Mouse (Mus musculus) stomach, embryonic 15.5 days (tissue): ENCODE data around the gene Rps3. TPM values are rescaled to one million over a fixed set of nuclear protein-coding genes. Genes with fewer than 3 reads are reported as not detected.
A peak's percentile ranks its signal among the peaks of the same experiment; 100 is the strongest.
"Not testable (repeated sequence)": the region's sequence is repeated elsewhere in the genome, so short reads cannot be mapped to it uniquely, and the experiment has no call there.

Source experiments
- ATAC-seq: fragments of 200-750 bp; cut with Nextera tagmentation; 2 replicates; pipeline ENCODE4 v1.8.0; 2017; ENCODE audit warnings: low read depth, moderate number of reproducible peaks, moderate TSS enrichment; ENCODE audit not compliant: insufficient read depth, low FRiP score
- H3K27ac ChIP-seq: fragments of 300-500 bp; sonication (generic); 2 replicates; pipeline ENCODE4 v1.5.1; 2015; ENCODE audit warnings: mild to moderate bottlenecking, inconsistent platforms
- H3K27me3 ChIP-seq: fragments of 300-500 bp; sonication (generic); replicated peaks from 2 replicates; pipeline ENCODE4 v1.6.1; 2015; ENCODE audit warnings: inconsistent platforms
- H3K36me3 ChIP-seq: fragments of 300-500 bp; sonication (generic); 2 replicates; pipeline ENCODE4 v1.6.1; 2015; ENCODE audit warnings: inconsistent platforms
- H3K4me1 ChIP-seq: fragments of 300-500 bp; sonication (generic); 2 replicates; pipeline ENCODE4 v1.6.1; 2015; ENCODE audit warnings: inconsistent platforms
- H3K4me2 ChIP-seq: fragments of 300-500 bp; sonication (generic); 2 replicates; pipeline ENCODE4 v1.6.1; 2015; ENCODE audit warnings: mild to moderate bottlenecking, inconsistent platforms
- H3K4me3 ChIP-seq: fragments of 300-500 bp; sonication (generic); replicated peaks from 2 replicates; pipeline ENCODE4 v1.5.1; 2015; ENCODE audit warnings: inconsistent platforms
- H3K9ac ChIP-seq: fragments of 300-500 bp; sonication (generic); 2 replicates; pipeline ENCODE4 v1.6.1; 2015; ENCODE audit warnings: inconsistent platforms
- H3K9me3 ChIP-seq: fragments of 300-500 bp; sonication (generic); 2 replicates; pipeline ENCODE4 v1.6.1; 2016; ENCODE audit warnings: inconsistent platforms
- WGBS: fragments of 180-500 bp; shearing (Covaris S2); methylation state at CpG from one replicate; pipeline ENCODE4 v1.1.7; 2015; 5-methylcytosine and 5-hydroxymethylcytosine counted together
- polyA plus RNA-seq: library from polyadenylated mRNA; unstranded; fragments of >200 nt; fragmentation: Nextera tagmentation; extraction: Ambion mirVana; gene quantifications from 2 replicates; pipeline ENCODE4 v1.2.1, GENCODE M21; 2015

Rps3 gene
- polyA plus RNA-seq, 1 experiment from 2014 or later, result 765 TPM

- not testable (repeated sequence) for H3K9me3 ChIP-seq, H3K36me3 ChIP-seq, H3K4me1 ChIP-seq, H3K27me3 ChIP-seq, ATAC-seq, H3K9ac ChIP-seq, H3K4me2 ChIP-seq, H3K27ac ChIP-seq, H3K4me3 ChIP-seq
- 15% methylated on average over 2 of the region's 2 CpGs for whole genome bisulfite sequencing
Observed at GRCm38 (mm10) chr7:99508187-99508586, 24.6 kb upstream of the Rps3 start.

GRCm38 (mm10) chr7:99504556-99504955 is 21.0 kb upstream of the Rps3 start:
- H3K36me3 ChIP-seq, result no peaks in the 10 kb centered on the region
- H3K4me2 ChIP-seq, result no peak overlapping the region
- H3K9ac ChIP-seq, result no peak overlapping the region
- H3K27me3 ChIP-seq, result no peaks in the 10 kb centered on the region
- no peaks in the 10 kb centered on the region for H3K4me1 ChIP-seq
- no peak overlapping the region for H3K4me3 ChIP-seq
- no peak for ATAC-seq
- no peaks in the 10 kb centered on the region for H3K9me3 ChIP-seq
- H3K27ac ChIP-seq, result no peak overlapping the region

- no peaks in the 10 kb centered on the region for H3K36me3 ChIP-seq
- H3K4me2 ChIP-seq, result no peak overlapping the region
- H3K27ac ChIP-seq, result no peak overlapping the region
- H3K9me3 ChIP-seq, result no peaks in the 10 kb centered on the region
- H3K9ac ChIP-seq, result no peak overlapping the region
- ATAC-seq, result peak; percentile 63; the same call in 1 of the 2 replicates
- H3K4me3 ChIP-seq, result no peak overlapping the region
- H3K4me1 ChIP-seq, result no peaks in the 10 kb centered on the region
- WGBS, result 36% methylated on average over 1 of the region's 1 CpGs
- H3K27me3 ChIP-seq, result no peaks in the 10 kb centered on the region
Observed at GRCm38 (mm10) chr7:99501148-99501547, 17.6 kb upstream of the Rps3 start.

DNA sequence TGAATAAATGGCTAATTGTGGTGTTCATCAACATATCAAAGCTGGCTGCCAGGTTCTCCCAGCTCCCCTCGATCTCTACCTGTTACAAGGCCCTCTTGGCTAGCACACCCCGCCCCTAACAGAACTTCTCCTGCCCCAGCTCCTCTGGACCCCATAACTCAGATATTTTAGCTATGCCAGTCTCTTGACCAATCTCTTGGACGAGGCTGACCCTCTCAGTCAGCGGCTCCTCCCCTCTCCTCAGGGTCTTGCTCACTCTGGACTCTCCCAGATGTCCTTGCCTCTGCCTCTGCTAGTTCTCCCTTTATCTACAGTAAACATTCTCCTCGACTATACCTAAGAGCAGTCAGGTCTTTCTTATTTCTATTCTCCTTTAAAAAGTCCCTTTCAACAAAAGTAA is 17.1 kb upstream of the Rps3 start:
- H3K4me3 ChIP-seq, result no peak overlapping the region
- H3K27ac ChIP-seq, result no peak overlapping the region
- ATAC-seq, result peak; percentile 89; the same call in 1 of the 2 replicates
- H3K36me3 ChIP-seq, result no peaks in the 10 kb centered on the region
- 28% methylated on average over 5 of the region's 5 CpGs for WGBS
- no peaks in the 10 kb centered on the region for H3K9me3 ChIP-seq
- H3K27me3 ChIP-seq, result no peaks in the 10 kb centered on the region
- H3K4me1 ChIP-seq, result no peaks in the 10 kb centered on the region
- no peak overlapping the region for H3K4me2 ChIP-seq
- H3K9ac ChIP-seq, result no peak overlapping the region

DNA sequence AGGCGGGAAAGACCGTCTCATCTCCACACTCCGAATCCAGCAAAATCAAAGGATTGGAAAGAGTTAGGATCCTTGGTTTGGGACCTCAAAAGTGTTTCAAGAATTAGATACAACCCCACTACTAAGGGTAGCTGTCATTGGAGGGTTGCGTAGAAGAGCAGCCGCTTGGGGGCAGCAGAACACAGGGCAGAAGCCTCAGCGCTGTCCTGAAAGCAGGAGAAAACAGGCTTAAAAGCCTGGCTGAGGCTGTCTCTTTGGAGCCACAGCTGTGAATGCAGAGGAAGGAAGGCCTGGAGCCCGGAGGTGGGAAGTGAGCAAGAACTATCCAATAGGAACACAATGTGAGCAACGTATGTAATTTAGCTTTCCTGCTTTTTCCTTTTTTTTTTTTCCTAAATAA is 16.7 kb upstream of the Rps3 start:
- no peak overlapping the region for H3K27ac ChIP-seq
- H3K4me3 ChIP-seq, result no peak overlapping the region
- ATAC-seq, result peak; percentile 75
- no peak overlapping the region for H3K4me2 ChIP-seq
- WGBS, result 3% methylated on average over 8 of the region's 8 CpGs
- no peaks in the 10 kb centered on the region for H3K9me3 ChIP-seq
- H3K4me1 ChIP-seq, result no peaks in the 10 kb centered on the region
- H3K9ac ChIP-seq, result no peak overlapping the region
- no peaks in the 10 kb centered on the region for H3K36me3 ChIP-seq
- no peaks in the 10 kb centered on the region for H3K27me3 ChIP-seq

DNA sequence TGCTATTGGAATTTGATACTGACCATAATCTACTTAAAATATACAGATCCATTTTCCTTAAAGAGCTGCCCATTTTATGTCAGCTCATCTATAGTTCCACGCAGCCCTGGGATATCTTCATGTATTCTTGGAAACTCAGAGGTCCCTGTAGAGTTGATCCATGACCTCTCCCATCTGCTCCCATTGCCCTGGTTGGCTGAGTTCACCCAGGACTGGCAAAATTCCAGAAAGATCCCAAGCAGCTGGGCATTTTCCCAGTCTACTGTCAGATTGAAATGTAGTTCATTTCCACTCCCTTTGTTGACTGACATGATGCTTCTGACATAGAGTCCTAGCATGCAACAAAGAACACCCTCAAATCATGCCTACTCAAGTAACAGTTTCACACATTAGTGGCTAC is 15.6 kb upstream of the Rps3 start:
- no peak for ATAC-seq
- H3K27me3 ChIP-seq, result no peaks in the 10 kb centered on the region
- H3K27ac ChIP-seq, result no peak overlapping the region
- no peak overlapping the region for H3K9ac ChIP-seq
- no peak overlapping the region for H3K4me2 ChIP-seq
- H3K4me3 ChIP-seq, result no peak overlapping the region
- 57% methylated on average over 1 of the region's 1 CpGs for WGBS
- H3K4me1 ChIP-seq, result no peaks in the 10 kb centered on the region
- no peaks in the 10 kb centered on the region for H3K9me3 ChIP-seq
- no peaks in the 10 kb centered on the region for H3K36me3 ChIP-seq

GRCm38 (mm10) chr7:99489708-99490107 is 6.2 kb upstream of the Rps3 start:
- Histone ChIP-seq H3K9me3 (no peaks in the 10 kb centered on the region), H3K4me2 (no peak overlapping the region), H3K36me3 (no peaks in the 10 kb centered on the region), H3K27me3 (no peaks in the 10 kb centered on the region), H3K4me1 (0 out of 2 replicates have a peak, but pooled peaks cover 3% of the 10 kb centered on the region), H3K4me3 (no peak overlapping the region), H3K9ac (no peak overlapping the region), H3K27ac (no peak overlapping the region)
- WGBS, result 57% methylated on average over 5 of the region's 5 CpGs
- no peak for ATAC-seq

- no peak for ATAC-seq
- H3K9ac ChIP-seq, result no peak overlapping the region
- no peak overlapping the region for H3K4me3 ChIP-seq
- no peaks in the 10 kb centered on the region for H3K9me3 ChIP-seq
- H3K36me3 ChIP-seq, result peaks cover 22% of the 10 kb centered on the region
- peaks cover 26% of the 10 kb centered on the region for H3K4me1 ChIP-seq
- no peak overlapping the region for H3K4me2 ChIP-seq
- H3K27me3 ChIP-seq, result no peaks in the 10 kb centered on the region
- no peak overlapping the region for H3K27ac ChIP-seq
- 82% methylated on average over 1 of the region's 1 CpGs for WGBS
Observed at GRCm38 (mm10) chr7:99484679-99485078, 1.1 kb upstream of the Rps3 start.

- Histone ChIP-seq H3K4me3 (peak overlapping the region; percentile 81), H3K9ac (no peak overlapping the region)
- WGBS, result 43% methylated on average over 8 of the region's 8 CpGs
Observed at GRCm38 (mm10) chr7:99483924-99484319, 384 bp upstream of the Rps3 start.

DNA sequence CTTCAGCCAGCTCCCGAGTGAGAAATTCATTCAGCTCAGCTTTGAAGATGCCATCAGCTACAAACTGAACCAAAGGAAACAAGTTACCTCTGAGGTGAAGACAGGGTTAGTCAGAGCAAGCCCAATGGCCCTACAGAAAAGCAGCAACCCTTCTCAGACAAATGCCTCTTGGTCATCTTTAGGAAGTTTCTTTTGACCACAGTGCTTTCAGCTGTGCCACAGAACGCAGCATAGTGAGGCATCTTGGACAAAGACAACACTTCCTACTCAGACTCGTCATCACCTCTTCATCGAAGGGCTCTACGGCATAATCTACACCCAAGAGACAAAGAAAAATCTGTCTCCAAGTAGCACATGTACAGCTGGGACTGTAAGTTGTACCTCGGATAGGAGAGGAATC is 901 bp downstream of the Rps3 start:
- WGBS, result 1% methylated on average over 6 of the region's 6 CpGs
- peaks cover 24% of the 10 kb centered on the region for H3K4me1 ChIP-seq
- peak overlapping the region; percentile 78; the same call in 1 of the 2 replicates for H3K27ac ChIP-seq
- H3K9me3 ChIP-seq, result no peaks in the 10 kb centered on the region
- H3K36me3 ChIP-seq, result peaks cover 42% of the 10 kb centered on the region
- peak overlapping the region; percentile 81 for H3K4me3 ChIP-seq
- H3K9ac ChIP-seq, result peak overlapping the region; percentile 80
- no peak for ATAC-seq
- peak overlapping the region; percentile 80 for H3K4me2 ChIP-seq
- no peaks in the 10 kb centered on the region for H3K27me3 ChIP-seq

More at GRCm38 (mm10) chr7:99483924-99484319, 384 bp upstream of the Rps3 start:
- no peaks in the 10 kb centered on the region for H3K9me3 ChIP-seq
- H3K36me3 ChIP-seq, result peaks cover 30% of the 10 kb centered on the region
- no peaks in the 10 kb centered on the region for H3K27me3 ChIP-seq
- H3K4me1 ChIP-seq, result peaks cover 24% of the 10 kb centered on the region
- no peak overlapping the region for H3K27ac ChIP-seq
- ATAC-seq, result 0 out of 2 replicates have a peak, but pooled peaks have one; percentile 11
- H3K4me2 ChIP-seq, result peak overlapping the region; percentile 52

DNA sequence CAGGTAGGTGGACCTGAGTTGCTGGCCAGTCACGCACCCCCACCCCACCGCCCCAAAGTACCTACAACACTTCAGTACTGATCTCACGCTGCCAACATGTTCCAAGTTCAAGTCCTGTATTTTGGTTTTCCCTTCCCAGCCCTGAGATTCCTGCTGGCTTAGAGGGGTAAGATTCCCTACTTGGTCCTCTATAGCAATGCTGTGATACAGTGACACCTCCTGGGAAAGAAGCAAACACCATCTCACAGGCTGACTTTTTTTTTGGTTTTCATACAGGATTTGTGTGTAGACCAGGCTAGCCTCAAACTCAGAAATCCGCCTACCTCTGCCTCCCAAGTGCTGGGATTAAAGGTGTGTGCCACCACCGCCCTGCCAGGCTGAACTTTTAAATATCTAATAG is 6.3 kb downstream of the Rps3 start:
- no peaks in the 10 kb centered on the region for H3K27me3 ChIP-seq
- no peak overlapping the region for H3K9ac ChIP-seq
- no peaks in the 10 kb centered on the region for H3K9me3 ChIP-seq
- peaks cover 68% of the 10 kb centered on the region for H3K36me3 ChIP-seq
- no peak for ATAC-seq
- H3K4me2 ChIP-seq, result no peak overlapping the region
- no peak overlapping the region for H3K4me3 ChIP-seq
- no peak overlapping the region for H3K27ac ChIP-seq
- WGBS, result 85% methylated on average over 5 of the region's 5 CpGs
- H3K4me1 ChIP-seq, result peaks cover 27% of the 10 kb centered on the region

DNA sequence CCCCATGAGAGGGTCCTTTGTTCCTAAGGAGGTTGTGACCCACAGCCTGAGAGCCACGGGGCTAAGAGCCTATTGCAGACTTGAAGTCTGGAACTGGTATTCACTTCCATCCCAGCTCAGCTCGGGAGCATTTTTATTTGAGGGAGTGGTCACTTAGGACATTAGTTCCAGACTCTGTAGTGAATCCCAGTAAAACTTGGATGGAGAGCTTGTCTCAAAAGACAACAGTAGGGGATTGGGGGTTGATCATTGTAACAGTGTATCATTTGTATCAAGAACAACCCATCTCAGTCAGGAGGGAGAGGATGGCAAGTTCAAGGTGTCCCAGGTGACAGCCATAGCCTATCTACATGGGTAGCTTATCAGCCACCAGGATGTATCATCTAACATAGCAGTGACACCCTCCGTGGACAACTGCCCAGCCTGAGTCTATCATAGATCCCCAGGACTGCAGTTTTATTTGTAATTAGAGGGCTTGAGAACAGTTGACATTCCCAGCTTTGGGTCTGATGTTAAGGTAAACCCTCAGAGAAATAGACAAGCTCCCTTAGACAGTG is 6.9 kb downstream of the Rps3 start:
- 48% methylated on average over 3 of the region's 3 CpGs for WGBS
- ATAC-seq, result no peak
- Histone ChIP-seq H3K9me3 (no peaks in the 10 kb centered on the region), H3K27ac (no peak overlapping the region), H3K9ac (no peak overlapping the region), H3K27me3 (no peaks in the 10 kb centered on the region), H3K4me3 (no peak overlapping the region), H3K4me1 (peaks cover 21% of the 10 kb centered on the region), H3K36me3 (peaks cover 64% of the 10 kb centered on the region), H3K4me2 (no peak overlapping the region)

GRCm38 (mm10) chr7:99475562-99475911 is 8.0 kb downstream of the Rps3 start:
- ATAC-seq, result no peak
- 83% methylated on average over 2 of the region's 2 CpGs for WGBS
- no peaks in the 10 kb centered on the region for H3K9me3 ChIP-seq
- H3K36me3 ChIP-seq, result peaks cover 58% of the 10 kb centered on the region
- no peaks in the 10 kb centered on the region for H3K27me3 ChIP-seq
- no peak overlapping the region for H3K4me2 ChIP-seq
- H3K9ac ChIP-seq, result no peak overlapping the region
- H3K27ac ChIP-seq, result no peak overlapping the region
- H3K4me3 ChIP-seq, result no peak overlapping the region
- peaks cover 11% of the 10 kb centered on the region; the same call in 1 of the 2 replicates for H3K4me1 ChIP-seq
